Mouse (Mus musculus): Measurements from ENCODE around the gene Rnf10.

The Rnf10 gene

DNA sequence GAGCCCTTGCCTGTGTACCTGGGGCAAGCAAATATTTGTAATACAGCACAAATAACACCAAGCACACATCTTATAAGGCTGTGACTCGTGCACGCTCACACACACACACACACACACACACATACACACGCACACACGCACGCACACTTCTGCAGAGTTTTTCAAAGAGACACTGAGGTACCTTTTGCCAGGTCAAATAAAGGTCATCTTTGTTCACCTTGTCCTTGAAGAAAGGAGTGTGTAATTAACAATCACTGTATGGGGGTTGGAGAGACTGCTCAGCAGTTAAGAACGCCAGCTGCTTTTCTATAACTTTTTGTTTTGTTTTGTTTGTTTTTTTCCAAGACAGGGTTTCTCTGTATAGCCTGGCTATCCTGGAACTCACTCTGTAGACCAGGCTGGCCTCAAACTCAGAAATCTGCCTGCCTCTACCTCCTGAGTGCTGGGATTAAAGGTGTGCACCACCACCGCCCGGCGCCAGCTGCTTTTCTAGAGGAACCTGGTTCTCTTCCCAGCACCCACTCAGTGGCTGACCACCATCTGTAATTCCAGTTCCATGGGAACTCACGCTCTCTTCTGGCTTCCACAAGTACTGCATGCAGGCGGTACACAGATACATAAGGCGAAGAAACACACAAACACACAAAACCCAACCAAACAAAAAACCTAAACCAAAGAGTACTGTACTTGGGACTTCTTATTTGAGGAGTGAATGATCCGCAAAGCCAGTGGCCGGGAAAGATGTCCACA lies 39.5 kb downstream of the Rnf10 start:
- no peak for DNase-seq

- no peak for DNase-seq
Observed at GRCm38 (mm10) chr5:115232516-115232915, 40.2 kb downstream of the Rnf10 start.

GRCm38 (mm10) chr5:115231552-115232120 lies 41.1 kb downstream of the Rnf10 start:
- DNase-seq: no peak

DNA sequence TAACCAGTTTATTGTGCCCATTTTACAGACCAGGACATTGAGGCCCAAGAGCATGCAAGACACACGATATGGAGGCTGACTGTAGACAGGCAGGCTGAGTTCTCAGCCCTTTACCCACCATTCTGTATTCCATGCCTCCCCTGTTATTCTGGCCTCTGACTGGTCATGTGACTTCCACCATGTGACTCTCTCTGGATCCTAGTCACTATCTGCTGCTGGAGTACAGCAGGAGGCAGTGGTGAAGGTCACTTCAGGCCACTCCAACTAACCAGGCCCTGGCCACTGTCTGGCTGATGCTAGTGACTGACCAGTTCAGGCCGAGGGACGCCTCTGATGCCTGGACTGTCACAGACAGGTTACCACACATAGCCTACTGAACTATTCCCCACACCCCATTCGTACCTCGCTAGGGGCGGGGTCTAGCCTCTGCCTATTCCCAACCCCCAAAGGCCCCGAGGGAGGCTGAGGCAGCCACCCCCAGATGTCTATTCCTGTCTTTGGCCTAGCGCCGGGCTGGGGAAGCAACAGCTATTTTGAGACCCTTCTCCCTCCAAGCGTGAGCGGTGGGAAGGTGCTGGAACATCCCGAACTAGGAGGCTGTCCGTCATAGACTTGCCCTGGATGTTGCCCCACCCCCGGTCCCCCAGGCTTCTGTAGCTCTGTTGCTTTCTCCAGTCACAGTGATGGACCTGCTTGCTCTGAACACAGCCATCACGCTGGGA lies 41.7 kb downstream of the Rnf10 start:
- no peak for DNase-seq

GRCm38 (mm10) chr5:115222485-115222884 lies 50.2 kb downstream of the Rnf10 start:
- no peak for DNase-seq

DNA sequence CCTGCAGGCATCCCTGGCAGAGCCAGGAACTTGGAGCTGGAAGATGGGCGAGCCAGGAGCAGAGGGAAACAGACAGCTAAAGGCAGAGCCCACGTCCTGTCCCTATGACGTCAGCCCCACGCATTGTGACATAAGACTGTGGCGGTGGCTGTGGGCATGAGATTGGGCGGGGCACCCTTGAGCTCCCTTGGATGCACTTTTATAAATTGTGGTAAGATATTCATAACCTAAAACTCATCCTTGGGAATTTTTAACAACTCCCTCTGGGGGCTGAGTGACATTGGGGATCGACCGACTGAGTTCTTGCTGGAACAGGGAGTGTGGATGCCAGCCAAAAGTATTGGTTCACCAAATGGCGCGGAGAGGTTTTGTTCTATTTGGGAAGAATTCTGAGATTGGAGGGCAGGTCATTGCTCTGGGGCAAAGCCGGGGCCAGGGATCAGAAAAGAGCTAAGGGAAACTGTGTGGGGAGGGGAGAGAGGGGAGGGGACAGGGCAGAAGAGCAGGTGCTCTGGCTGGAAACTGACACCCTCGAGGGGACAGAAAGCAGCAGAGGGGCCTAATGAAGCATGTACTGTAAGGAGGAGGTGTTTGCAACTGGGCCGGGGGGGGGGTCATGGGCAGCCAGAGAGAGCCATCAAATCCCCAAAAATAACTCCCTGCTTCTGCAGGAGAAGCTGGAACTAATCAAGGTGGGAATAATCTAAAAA lies 51.6 kb downstream of the Rnf10 start:
- DNase-seq: no peak

DNA sequence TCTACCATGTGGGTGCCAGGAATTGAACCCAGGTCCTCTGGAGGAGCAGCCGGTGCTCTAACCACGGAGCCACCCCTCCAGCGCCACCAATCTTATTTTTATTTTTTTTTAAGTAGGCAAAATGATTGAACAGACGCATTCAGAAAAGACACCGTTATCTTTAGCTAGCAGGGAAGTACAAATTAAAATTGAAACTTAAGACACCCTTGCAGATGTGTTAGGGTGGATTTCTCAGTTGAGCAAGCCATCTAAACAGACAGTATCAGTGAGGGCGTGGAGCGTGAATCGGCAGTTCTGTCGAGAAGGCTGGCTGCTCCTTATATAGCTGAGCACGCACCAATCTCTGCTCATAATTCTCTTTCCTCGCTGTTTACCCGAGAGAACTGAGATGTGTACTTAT lies 54.7 kb downstream of the Rnf10 start:
- DNase-seq: no peak

- no peak for DNase-seq
Observed at GRCm38 (mm10) chr5:115215273-115216185, 57.2 kb downstream of the Rnf10 start.

DNA sequence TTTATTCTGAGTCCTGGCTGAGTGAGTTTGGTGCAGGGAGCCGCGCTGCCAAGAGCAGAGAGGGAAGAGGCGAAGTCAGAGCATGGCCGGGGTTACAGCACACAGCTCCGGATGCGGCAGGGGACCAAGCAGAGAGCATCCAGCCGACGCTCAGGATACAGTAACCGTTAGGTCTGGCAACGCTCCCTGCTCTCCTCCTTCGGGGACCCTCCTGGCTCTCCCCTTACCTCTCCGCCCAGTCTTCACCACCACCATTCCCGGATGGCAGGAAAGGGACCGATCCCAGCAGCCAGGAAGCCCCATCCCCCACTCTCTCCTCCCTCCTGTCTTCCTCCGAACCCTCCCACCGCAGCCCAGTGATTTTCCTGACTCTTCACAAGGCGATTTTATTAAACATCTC lies 57.8 kb downstream of the Rnf10 start:
- DNase-seq: no peak

- no peak for DNase-seq
Observed at GRCm38 (mm10) chr5:115212861-115213260, 59.8 kb downstream of the Rnf10 start.

- no peak for DNase-seq
Observed at GRCm38 (mm10) chr5:115212451-115212850, 60.2 kb downstream of the Rnf10 start.

DNA sequence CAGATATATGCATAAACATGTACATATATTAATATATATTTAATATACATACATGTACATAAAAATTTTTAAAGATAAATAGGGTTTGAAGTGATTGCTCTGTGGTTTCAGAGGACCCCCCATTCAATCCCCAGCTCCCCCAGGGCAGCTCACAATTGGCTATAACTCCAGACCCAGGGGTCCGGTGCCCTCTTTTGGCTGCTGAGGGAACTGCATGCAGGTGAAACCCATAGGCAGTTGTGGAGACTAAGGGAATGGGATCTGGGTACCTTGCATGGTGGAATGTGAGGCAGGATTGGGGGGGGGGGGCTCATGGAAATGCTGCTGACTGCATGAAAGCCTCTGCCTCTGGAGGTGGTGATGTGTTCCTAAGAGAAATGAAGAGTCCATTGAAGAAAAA lies 62.3 kb downstream of the Rnf10 start:
- DNase-seq: peak; percentile 39

DNA sequence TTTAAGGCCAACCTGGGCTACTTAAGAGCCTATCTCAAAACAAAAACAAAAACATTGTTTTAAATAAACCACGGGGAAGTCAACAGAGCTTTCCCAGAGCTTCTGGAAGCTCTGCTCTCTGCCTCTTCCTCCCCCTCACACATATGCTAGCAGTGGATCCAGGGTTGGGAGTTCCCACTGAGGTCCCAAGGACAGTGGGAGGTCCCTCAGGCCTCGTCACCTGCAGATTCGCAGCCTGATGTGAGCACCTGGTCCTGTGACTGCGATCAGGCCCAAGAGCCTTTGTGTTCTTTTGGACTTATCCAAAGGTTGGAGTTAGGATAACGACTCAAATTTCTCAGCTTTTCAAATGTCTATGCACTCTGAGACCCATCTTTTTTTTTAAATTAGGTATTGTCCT lies 64.1 kb downstream of the Rnf10 start:
- DNase-seq: no peak

DNA sequence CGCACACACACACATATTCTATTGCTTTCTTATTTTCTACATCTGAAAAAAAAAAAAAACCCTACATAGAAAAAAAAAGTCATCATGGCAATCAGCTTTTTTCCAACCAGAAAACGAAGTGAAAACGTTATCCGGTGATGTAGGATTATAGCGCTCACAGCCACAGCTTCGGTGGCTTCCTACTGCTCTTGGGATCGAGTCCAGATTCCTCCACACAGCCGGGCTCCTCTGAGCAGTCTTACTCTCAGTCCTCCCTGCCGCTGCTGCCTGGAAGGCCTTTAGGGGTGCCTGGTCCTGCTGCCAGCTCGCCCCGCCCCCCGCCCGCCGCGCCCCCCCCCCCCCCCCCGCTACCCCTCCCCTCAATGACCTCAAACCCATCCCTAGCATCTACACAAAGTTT lies 64.8 kb downstream of the Rnf10 start:
- no peak for DNase-seq

DNA sequence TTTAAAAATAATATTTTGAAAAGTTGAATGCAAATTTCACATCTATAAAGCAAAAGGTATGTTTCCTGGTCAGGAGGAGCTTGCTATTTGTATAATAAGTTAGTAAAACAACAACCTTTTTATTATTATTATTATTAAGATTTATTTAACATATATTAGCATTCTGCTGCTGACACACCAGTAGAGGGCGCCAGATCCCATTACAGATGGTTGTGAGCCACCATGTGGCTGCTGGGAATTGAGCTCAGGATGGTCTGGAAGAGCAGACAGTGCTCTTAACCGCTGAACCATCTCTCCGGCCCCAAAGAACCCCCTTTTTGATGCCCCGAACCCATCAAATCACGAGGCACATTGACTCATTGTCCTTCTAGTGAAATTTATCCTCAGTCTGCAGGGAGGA lies 65.5 kb downstream of the Rnf10 start:
- DNase-seq: no peak

GRCm38 (mm10) chr5:115204562-115205311 lies 68.0 kb downstream of the Rnf10 start:
- peak; percentile 52 for DNase-seq

GRCm38 (mm10) chr5:115203735-115204561 lies 68.8 kb downstream of the Rnf10 start:
- DNase-seq: peak; percentile 17

GRCm38 (mm10) chr5:115194626-115195221 lies 78.0 kb downstream of the Rnf10 start:
- DNase-seq: no peak

DNA sequence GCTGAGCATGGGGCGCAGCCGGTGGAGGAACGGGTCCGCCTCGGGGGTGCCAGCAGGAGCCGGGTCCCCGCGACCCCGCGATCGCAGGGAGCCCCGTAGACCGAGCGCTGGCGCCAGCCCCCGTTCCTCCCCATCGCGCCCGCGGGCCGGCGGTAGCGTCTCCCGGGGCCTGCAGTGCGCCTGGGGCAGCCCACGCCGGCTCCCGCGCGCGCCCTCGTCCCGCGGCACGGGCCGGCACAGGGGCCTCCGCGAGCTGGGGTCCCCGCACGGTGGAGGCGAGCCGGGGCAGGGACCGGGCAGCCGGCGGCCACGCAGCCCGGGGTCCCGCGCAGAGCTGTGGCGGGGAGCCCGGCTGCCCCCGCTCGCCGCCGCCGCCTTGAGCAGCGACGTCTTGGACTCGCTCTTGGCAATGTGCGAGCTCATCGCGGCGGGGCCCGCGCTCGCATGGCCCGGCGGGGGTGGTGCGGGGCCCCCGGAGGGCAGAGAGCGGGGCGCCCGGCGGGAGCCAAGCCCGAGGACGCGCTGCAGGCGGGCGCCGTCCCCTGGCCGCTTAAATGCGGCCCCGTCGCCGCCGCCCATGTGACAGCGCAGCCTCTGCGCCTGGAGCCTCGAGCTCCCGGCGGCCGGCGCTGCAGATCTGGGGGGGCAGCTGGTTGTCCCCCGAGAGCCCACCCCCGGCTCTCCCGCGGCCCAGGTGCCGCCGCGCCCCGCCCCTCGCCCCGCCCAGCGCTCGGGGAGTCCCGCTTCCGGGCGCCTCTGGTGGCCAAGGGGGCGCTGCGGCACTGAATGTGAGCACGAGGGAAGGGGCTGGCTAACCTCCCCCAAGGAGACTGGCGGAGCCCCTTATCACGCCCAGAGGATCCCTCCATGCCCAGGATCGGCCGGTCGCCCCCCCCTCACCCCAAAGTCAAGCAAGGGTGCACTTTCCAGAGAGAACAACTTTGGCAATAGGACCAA lies 78.8 kb downstream of the Rnf10 start, which contains the start of gene Cabp1:
Cabp1 (minus strand) TSS at position 713 of the 957 bp plus-strand sequence.
- peak; percentile 35 for DNase-seq
